Mouse (Mus musculus): Measurements from ENCODE around the gene Gm10974.

DNA sequence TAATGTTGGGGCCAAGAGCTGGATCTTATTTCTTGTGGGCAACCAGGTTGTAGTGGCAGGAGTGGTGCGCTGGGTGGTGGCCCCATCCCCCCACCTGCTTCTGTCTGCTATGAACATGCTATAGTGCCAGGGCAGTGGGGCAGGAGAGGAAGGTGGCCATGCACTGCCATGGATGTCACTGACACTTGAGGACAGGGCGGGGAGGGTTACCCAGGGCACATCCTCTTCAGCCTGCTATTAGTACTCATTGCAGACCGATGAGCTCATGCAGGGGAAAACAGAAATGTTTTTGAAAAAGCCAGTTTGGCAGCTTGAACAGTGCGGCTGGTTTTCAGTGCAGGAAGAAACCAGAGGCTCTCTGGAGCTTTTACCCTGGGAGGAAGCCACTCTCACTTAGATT, 51.1 kb downstream of the Gm10974 start:
- no peak for TF ChIP-seq CTCF (IDR thresholded peaks at IDR 0.05; ENCODE audit: borderline replicate concordance, extremely low read depth, insufficient read depth, insufficient read length)
- TF ChIP-seq POLR2A (IDR thresholded peaks at IDR 0.05; ENCODE audit: borderline replicate concordance, extremely low read depth, insufficient read depth, insufficient read length, poor library complexity, severe bottlenecking) = no peak

Measured in brain, embryonic 14.5 days (tissue).